Mouse (Mus musculus) bone marrow, adult 2 months (tissue): ENCODE measurements at regions not wholly inside any gene's neighbourhood (a gene's known extent, or its start where the extent isn't known, plus 50 kb on each side); places are given as distances from the start of the nearest gene placed in this dataset.

ENCODE experiments used
- CTCF ChIP-seq: fragments of 200-500 bp; IDR thresholded peaks from 2 replicates; pipeline ENCODE4 v1.5.1; 2011; ENCODE audit warnings: low read length, control low read depth; ENCODE audit not compliant: control insufficient read depth, insufficient read depth
- POLR2A ChIP-seq: fragments of 200-500 bp; IDR thresholded peaks from 2 replicates; pipeline ENCODE4 v1.6.1; 2011; ENCODE audit warnings: low read depth, mild to moderate bottlenecking, control low read depth, low read length, borderline replicate concordance; ENCODE audit not compliant: control insufficient read depth

- no peak for TF ChIP-seq CTCF
- TF ChIP-seq POLR2A, result no peak
These were observed 51.5 kb upstream of the Daam1 start for GRCm38 (mm10) chr12:71779418-71779817.
